Mouse (Mus musculus) MEL (cell line): Measurements from ENCODE around the gene Med21. TPM values are rescaled to one million over a fixed set of nuclear protein-coding genes. Genes with fewer than 3 reads are reported as not detected.

Experiments used
- DNase-seq: peaks from one replicate; pipeline ENCODE4 v3.0.0; 2011; ENCODE audit warnings: low read depth, low spot score
- H3K27ac ChIP-seq: 2 replicates; pipeline ENCODE4 v1.5.1; 2012; ENCODE audit warnings: low read depth, mild to moderate bottlenecking, control low read depth, low read length, moderate library complexity; ENCODE audit not compliant: control insufficient read depth
- H3K27me3 ChIP-seq, 2 experiments: fragments of 150-350 bp in 1 of 2; sonication (generic) in 1 of 2; 2 replicates each; pipeline ENCODE4 v1.6.1; 2012; ENCODE audit warnings: low read length in 2 of 2, mild to moderate bottlenecking in 2 of 2, improper control_type of control experiment in 1 of 2, moderate library complexity in 1 of 2; ENCODE audit not compliant: insufficient read depth in 2 of 2, control insufficient read depth in 1 of 2
- H3K36me3 ChIP-seq, 2 experiments: 2 replicates each; pipeline ENCODE4 v1.6.1; 2012 to 2014; ENCODE audit warnings: low read length in 2 of 2, improper control_type of control experiment in 1 of 2, inconsistent platforms in 1 of 2, mild to moderate bottlenecking in 1 of 2; ENCODE audit not compliant: insufficient read depth in 2 of 2, control insufficient read depth in 1 of 2
- H3K4me1 ChIP-seq, 2 experiments: fragments of 150-350 bp in 1 of 2; sonication (generic) in 1 of 2; 2 replicates each; pipeline ENCODE4 v1.6.1; 2012; ENCODE audit warnings: low read length in 2 of 2, improper control_type of control experiment in 1 of 2, mild to moderate bottlenecking in 1 of 2; ENCODE audit not compliant: insufficient read depth in 2 of 2, control insufficient read depth in 1 of 2
- H3K4me3 ChIP-seq, 2 experiments: fragments of 150-350 bp in 1 of 2; sonication (generic) in 1 of 2; 2 replicates each; pipeline ENCODE4 v1.5.1; 2012; ENCODE audit warnings: low read depth in 2 of 2, low read length in 2 of 2, mild to moderate bottlenecking in 2 of 2, moderate library complexity in 2 of 2, control low read depth in 1 of 2, improper control_type of control experiment in 1 of 2; ENCODE audit not compliant: control insufficient read depth in 1 of 2, insufficient read depth in 1 of 2
- H3K79me2 ChIP-seq: 2 replicates; pipeline ENCODE4 v1.6.1; 2012; ENCODE audit warnings: mild to moderate bottlenecking, low read length, moderate library complexity; ENCODE audit not compliant: control insufficient read depth, poor library complexity, insufficient read depth
- H3K9ac ChIP-seq: 2 replicates; pipeline ENCODE4 v1.6.1; 2012; ENCODE audit warnings: low read depth, mild to moderate bottlenecking, control low read depth, low read length, moderate library complexity; ENCODE audit not compliant: control insufficient read depth, poor library complexity, severe bottlenecking
- H3K9me3 ChIP-seq: fragments of 150-350 bp; sonication (generic); replicated peaks from 2 replicates; pipeline ENCODE4 v1.6.1; 2012; ENCODE audit warnings: mild to moderate bottlenecking, low read length, improper control_type of control experiment, moderate library complexity; ENCODE audit not compliant: insufficient read depth
- CHD1 ChIP-seq: IDR thresholded peaks from 2 replicates; pipeline ENCODE4 v1.6.1; 2012; ENCODE audit warnings: low read depth, mild to moderate bottlenecking, inconsistent platforms, low read length, improper control_type of control experiment
- CTCF ChIP-seq, 3 experiments: IDR thresholded peaks in 2 of 3; conservative IDR thresholded peaks in 1 of 3; 2 replicates each; pipeline ENCODE4 v1.5.1; 2011 to 2012; ENCODE audit warnings: low read length in 3 of 3, low read depth in 2 of 3, mild to moderate bottlenecking in 2 of 3, improper control_type of control experiment in 1 of 3, inconsistent platforms in 1 of 3, mixed read lengths in 1 of 3, moderate library complexity in 1 of 3; ENCODE audit not compliant: control insufficient read depth in 1 of 3, insufficient read depth in 1 of 3, poor library complexity in 1 of 3, severe bottlenecking in 1 of 3
- E2F4 ChIP-seq: IDR thresholded peaks from 2 replicates; pipeline ENCODE4 v1.6.1; 2011; ENCODE audit warnings: low read depth, low read length, improper control_type of control experiment, borderline replicate concordance
- ELF1 ChIP-seq: IDR thresholded peaks from 2 replicates; pipeline ENCODE4 v1.6.1; 2014; ENCODE audit warnings: low read depth, mild to moderate bottlenecking, inconsistent platforms, low read length, improper control_type of control experiment, moderate library complexity
- EP300 ChIP-seq, 2 experiments: IDR thresholded peaks; 2 replicates each; pipeline ENCODE4 v1.6.1; 2011; ENCODE audit warnings: improper control_type of control experiment in 2 of 2, low read length in 2 of 2, low read depth in 1 of 2, mild to moderate bottlenecking in 1 of 2
- ETS1 ChIP-seq: IDR thresholded peaks from 2 replicates; pipeline ENCODE4 v1.6.1; 2012; ENCODE audit warnings: low read depth, mild to moderate bottlenecking, inconsistent platforms, low read length, improper control_type of control experiment, moderate library complexity
- GABPA ChIP-seq: IDR thresholded peaks from 2 replicates; pipeline ENCODE4 v1.6.1; 2012; ENCODE audit warnings: low read depth, mild to moderate bottlenecking, inconsistent platforms, low read length, improper control_type of control experiment, moderate library complexity
- HCFC1 ChIP-seq: IDR thresholded peaks from 2 replicates; pipeline ENCODE4 v1.6.1; 2012; ENCODE audit warnings: low read depth, mild to moderate bottlenecking, inconsistent platforms, low read length, improper control_type of control experiment, moderate library complexity
- MAZ ChIP-seq: IDR thresholded peaks from 2 replicates; pipeline ENCODE4 v1.6.1; 2012; ENCODE audit warnings: low read depth, mild to moderate bottlenecking, inconsistent platforms, low read length, improper control_type of control experiment
- MEF2A ChIP-seq: IDR thresholded peaks from 2 replicates; pipeline ENCODE4 v1.6.1; 2014; ENCODE audit warnings: low read depth, mild to moderate bottlenecking, inconsistent platforms, low read length, improper control_type of control experiment; ENCODE audit not compliant: poor library complexity, insufficient replicate concordance, severe bottlenecking; ENCODE audit errors: extremely low read depth
- MYC ChIP-seq: IDR thresholded peaks from 2 replicates; pipeline ENCODE4 v1.6.1; 2011; ENCODE audit warnings: low read depth, mild to moderate bottlenecking, low read length, improper control_type of control experiment, moderate library complexity
- NELFE ChIP-seq: IDR thresholded peaks from 2 replicates; pipeline ENCODE4 v1.6.1; 2011; ENCODE audit warnings: low read depth, low read length, improper control_type of control experiment
- POLR2AphosphoS2 ChIP-seq: IDR thresholded peaks from 2 replicates; pipeline ENCODE4 v1.6.1; 2011; ENCODE audit warnings: low read length, improper control_type of control experiment
- POLR2AphosphoS5 ChIP-seq: IDR thresholded peaks from 2 replicates; pipeline ENCODE4 v1.6.1; 2012; ENCODE audit warnings: low read depth, borderline replicate concordance, mild to moderate bottlenecking, inconsistent platforms, low read length, moderate library complexity, mixed read lengths
- RCOR1 ChIP-seq: IDR thresholded peaks from 2 replicates; pipeline ENCODE4 v1.6.1; 2012; ENCODE audit warnings: low read depth, mild to moderate bottlenecking, inconsistent platforms, low read length, improper control_type of control experiment
- SMC3 ChIP-seq: IDR thresholded peaks from 2 replicates; pipeline ENCODE4 v1.6.1; 2011; ENCODE audit warnings: low read depth, low read length, improper control_type of control experiment
- TBP ChIP-seq: IDR thresholded peaks from 2 replicates; pipeline ENCODE4 v1.8.0; 2011; ENCODE audit warnings: low read depth, low read length, improper control_type of control experiment
- USF1 ChIP-seq: IDR thresholded peaks from 2 replicates; pipeline ENCODE4 v1.6.1; 2014; ENCODE audit warnings: low read depth, mild to moderate bottlenecking, inconsistent platforms, low read length, improper control_type of control experiment, moderate library complexity
- ZKSCAN1 ChIP-seq: IDR thresholded peaks from 2 replicates; pipeline ENCODE4 v1.6.1; 2012; ENCODE audit warnings: low read depth, mild to moderate bottlenecking, inconsistent platforms, low read length, improper control_type of control experiment, moderate library complexity
- polyA plus RNA-seq, 2 experiments: library from polyadenylated mRNA; stranded (reverse) in 1 of 2; unstranded in 1 of 2; fragments of >175 nt in 1 of 2; fragments of >200 nt in 1 of 2; gene quantifications; 2 replicates each; pipeline versions ENCODE4 v1.2.1 to v1.2.4; 2012; ENCODE audit warnings: low replicate concordance in 2 of 2, low read depth in 1 of 2; ENCODE audit not compliant: insufficient read length in 2 of 2, insufficient read depth in 1 of 2, missing spikeins in 1 of 2
- total RNA-seq: library from RNA; depleted of rRNA; stranded (reverse); fragments of 300-350 nt; gene quantifications from 2 replicates; pipeline ENCODE4 v1.2.3, GENCODE M21; 2012

Gene Med21
- total and polyA plus RNA-seq, 3 experiments: 56.7 to 79.5 TPM; not detected in 1

- Histone ChIP-seq H3K9ac (no peak overlapping the region), H3K4me1 (no peaks in the 10 kb centered on the region), H3K4me3 (no peak overlapping the region), H3K36me3 (no peaks in the 10 kb centered on the region; a peak in 1 of 4 replicates), H3K27me3 (no peaks in the 10 kb centered on the region), H3K79me2 (no peaks in the 10 kb centered on the region), H3K27ac (no peak overlapping the region), H3K9me3 (no peaks in the 10 kb centered on the region)
- DNase-seq: no peak
- TF ChIP-seq HCFC1 (no peak), POLR2AphosphoS5 (no peak), USF1 (no peak), MYC (no peak), POLR2AphosphoS2 (no peak), SMC3 (no peak), TBP (no peak), MAZ (no peak), ELF1 (no peak), CHD1 (no peak), RCOR1 (no peak), ETS1 (no peak), EP300 (IDR thresholded peaks at IDR 0.05; ENCODE audit: low read depth in 1 of 2, low read length in 2 of 2) (no peak), NELFE (no peak), MEF2A (no peak), E2F4 (no peak)
These were observed 29.6 kb upstream of the Med21 start for GRCm38 (mm10) chr6:146612736-146613135.

DNA sequence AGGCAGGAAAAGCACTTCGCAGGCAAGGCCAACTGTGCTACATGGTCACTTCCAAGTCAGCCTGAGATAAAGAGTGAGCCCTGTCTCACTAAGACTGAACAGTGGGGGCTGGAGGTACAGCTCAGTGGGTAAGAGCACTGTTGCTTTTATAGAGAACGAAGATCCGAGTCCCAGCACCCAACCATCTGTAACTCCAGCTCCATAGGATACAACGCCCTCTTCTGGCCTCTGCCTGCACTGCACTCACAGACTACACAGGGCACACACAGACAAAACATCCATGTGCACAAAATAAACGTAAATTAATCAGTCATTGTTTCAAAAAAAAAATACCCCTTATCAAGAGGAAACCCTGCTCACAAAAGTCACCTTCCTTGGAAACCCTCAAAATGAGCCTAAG is 28.4 kb upstream of the Med21 start:
- Histone ChIP-seq H3K9me3 (no peaks in the 10 kb centered on the region), H3K36me3 (no peaks in the 10 kb centered on the region; a peak in 1 of 4 replicates), H3K4me3 (no peak overlapping the region), H3K79me2 (no peaks in the 10 kb centered on the region), H3K4me1 (no peaks in the 10 kb centered on the region), H3K27me3 (no peaks in the 10 kb centered on the region), H3K9ac (no peak overlapping the region), H3K27ac (no peak overlapping the region)
- DNase-seq: no peak
- TF ChIP-seq ZKSCAN1: no peak
- peak; percentile 8 to 45 (median 21); a peak in 5 of 6 replicates for TF ChIP-seq CTCF (IDR thresholded peaks at IDR 0.05 in 2 of 3, conservative IDR thresholded peaks at IDR 0.05 in 1 of 3; ENCODE audit: control insufficient read depth in 1 of 3, insufficient read depth in 1 of 3, low read depth in 2 of 3, low read length in 3 of 3, poor library complexity in 1 of 3, severe bottlenecking in 1 of 3)
- no peak for TF ChIP-seq GABPA
